Comparison of ENCODE assay signal across 21 mouse cellular contexts in genomic region chr6:52473042-52473589, GRCm38 (mm10).
DNase-seq lines count a peak whose midpoint lies in the region; ATAC-seq and TF ChIP-seq lines count a peak whose summit lies in the region.
"Had no signal": no experiment of that assay in that cellular context is flagged by ENCODE, and none has a peak within 500 bp of the region (broad histone marks: within the 10 kb centered on the region; RNA-seq: fewer than 3 reads in every experiment).

No protein-coding gene starts in this region.

- 0 out of 2 replicates have a peak, but pooled peaks have one; percentile 11 for ATAC-seq in hindbrain, embryonic 16.5 days
- no peak for ATAC-seq in hindbrain, postnatal 0 days
- ATAC-seq in kidney, embryonic 15.5 days (replicated peaks; ENCODE audit: low FRiP score): no peak
- ATAC-seq: activated CD4-positive, CD25-positive, alpha-beta regulatory T cell, adult 4 months; CD4-positive, CD25-positive, alpha-beta regulatory T cell, adult 4 months; forebrain, embryonic 16.5 days had no signal

- DNase-seq in heart, adult 11 months: peak; percentile 76
- DNase-seq in heart, postnatal 25 days (ENCODE audit: low spot score): no peak
- no peak for DNase-seq in hindbrain, postnatal 0 days (ENCODE audit: low spot score)
- peak; percentile 16 for DNase-seq in ES-CJ7 (ENCODE audit: low read depth, low spot score)
- DNase-seq in retina, embryonic 14.5 days (ENCODE audit: low spot score): peak; percentile 43
- DNase-seq in frontal cortex, adult 2 months (ENCODE audit: extremely low spot score in 1 of 2, low spot score in 1 of 2): no peak
- DNase-seq: adrenal gland, postnatal 14 days; B cell, adult 2 months; cerebellum, adult 18-20 months; cerebellum, adult 9-11 months; cerebellum, postnatal 36 days; gastrocnemius, postnatal 14 days; heart, postnatal 36 days had no signal

- H3K27ac ChIP-seq in hindbrain, embryonic 16.5 days (ENCODE audit: low read depth, low read length): no peak overlapping the region
- no peak overlapping the region for H3K27ac ChIP-seq in hindbrain, postnatal 0 days
- H3K27ac ChIP-seq in kidney, embryonic 15.5 days: no peak overlapping the region
- H3K27ac ChIP-seq: embryonic facial prominence, embryonic 13.5 days; forebrain, embryonic 12.5 days had no signal

- whole genome bisulfite sequencing in hindbrain, embryonic 16.5 days: 55% methylated on average over 12 of the region's 12 CpGs
- WGBS in hindbrain, postnatal 0 days: 52% methylated on average over 12 of the region's 12 CpGs
- 78% methylated on average over 12 of the region's 12 CpGs for WGBS in kidney, embryonic 15.5 days

- no peaks in the 10 kb centered on the region for H3K36me3 ChIP-seq in hindbrain, embryonic 16.5 days (ENCODE audit: control insufficient read depth, insufficient read depth, low read length)
- no peaks in the 10 kb centered on the region for H3K36me3 ChIP-seq in hindbrain, postnatal 0 days (ENCODE audit: insufficient read depth, low read length)
- H3K36me3 ChIP-seq in kidney, embryonic 15.5 days: no peaks in the 10 kb centered on the region
- H3K36me3 ChIP-seq: embryonic facial prominence, embryonic 13.5 days; forebrain, embryonic 12.5 days; heart, embryonic 12.5 days had no signal

- intact Hi-C loops in heart, postnatal 25 days (cut with DNase I): no loop called here

- H3K4me2 ChIP-seq in hindbrain, embryonic 16.5 days (ENCODE audit: low read length): no peak overlapping the region
- H3K4me2 ChIP-seq in hindbrain, postnatal 0 days (ENCODE audit: low read depth, low read length): no peak overlapping the region
- no peak overlapping the region for H3K4me2 ChIP-seq in kidney, embryonic 15.5 days
- H3K4me2 ChIP-seq: embryonic facial prominence, embryonic 13.5 days; forebrain, embryonic 12.5 days; heart, embryonic 12.5 days had no signal

- H3K4me3 ChIP-seq in hindbrain, embryonic 16.5 days (ENCODE audit: low read length): no peak overlapping the region
- no peak overlapping the region for H3K4me3 ChIP-seq in hindbrain, postnatal 0 days (ENCODE audit: low read length)
- no peak overlapping the region for H3K4me3 ChIP-seq in kidney, embryonic 15.5 days (replicated peaks)
- H3K4me3 ChIP-seq: embryonic facial prominence, embryonic 13.5 days; forebrain, embryonic 12.5 days; heart, embryonic 12.5 days had no signal

- no peaks in the 10 kb centered on the region for H3K27me3 ChIP-seq in hindbrain, embryonic 16.5 days (replicated peaks; ENCODE audit: control insufficient read depth, insufficient read depth, low read length)
- no peaks in the 10 kb centered on the region for H3K27me3 ChIP-seq in hindbrain, postnatal 0 days (ENCODE audit: insufficient read depth, low read length)
- H3K27me3 ChIP-seq in kidney, embryonic 15.5 days: peaks cover 3% of the 10 kb centered on the region; the same call in 1 of the 2 replicates
- H3K27me3 ChIP-seq: embryonic facial prominence, embryonic 13.5 days; heart, embryonic 12.5 days had no signal

- no peak for TF ChIP-seq CTCF in hindbrain, postnatal 0 days (IDR thresholded peaks at IDR 0.05; ENCODE audit: low read depth)

- no peaks in the 10 kb centered on the region for H3K9me3 ChIP-seq in hindbrain, embryonic 16.5 days (ENCODE audit: control insufficient read depth, low read length)
- H3K9me3 ChIP-seq in hindbrain, postnatal 0 days (ENCODE audit: low read length): no peaks in the 10 kb centered on the region
- H3K9me3 ChIP-seq in kidney, embryonic 15.5 days (replicated peaks): no peaks in the 10 kb centered on the region
- H3K9me3 ChIP-seq: embryonic facial prominence, embryonic 13.5 days; forebrain, embryonic 12.5 days; heart, embryonic 12.5 days had no signal

- H3K9ac ChIP-seq in hindbrain, embryonic 16.5 days (ENCODE audit: low read depth, low read length): no peak overlapping the region
- no peak overlapping the region for H3K9ac ChIP-seq in hindbrain, postnatal 0 days (replicated peaks; ENCODE audit: low read length)
- H3K9ac ChIP-seq in kidney, embryonic 15.5 days: no peak overlapping the region
- H3K9ac ChIP-seq: embryonic facial prominence, embryonic 13.5 days; forebrain, embryonic 12.5 days; heart, embryonic 12.5 days had no signal

- peaks cover 3% of the 10 kb centered on the region for H3K4me1 ChIP-seq in hindbrain, embryonic 16.5 days (ENCODE audit: control insufficient read depth, insufficient read depth, low read depth, low read length)
- no peaks in the 10 kb centered on the region for H3K4me1 ChIP-seq in hindbrain, postnatal 0 days (ENCODE audit: insufficient read depth, low read length)
- 0 out of 2 replicates have a peak, but pooled peaks cover 12% of the 10 kb centered on the region for H3K4me1 ChIP-seq in kidney, embryonic 15.5 days

Comparison
In these comparisons a context has a peak if more than half of its experiments do, and no peak if none do; other contexts are left out.
1. DNase-seq: peak in heart, adult 11 months (single experiment), ES-CJ7 (single experiment) and retina, embryonic 14.5 days (single experiment); none in heart, postnatal 25 days (single experiment), hindbrain, postnatal 0 days (single experiment) and frontal cortex, adult 2 months (0 of 2).